Mouse (Mus musculus) T-cell, adult 2 months (primary cell): ENCODE data around the gene Prickle1.

Source experiments
- DNase-seq: peaks from one replicate; pipeline ENCODE4 v3.0.0; 2022; ENCODE audit warnings: low spot score

Prickle1 gene

GRCm38 (mm10) chr15:93595746-93596145, at the start of gene Prickle1:
Gene Prickle1, minus strand, starts transcription at chr15:93595891.
- peak; percentile 75 for DNase-seq

DNA sequence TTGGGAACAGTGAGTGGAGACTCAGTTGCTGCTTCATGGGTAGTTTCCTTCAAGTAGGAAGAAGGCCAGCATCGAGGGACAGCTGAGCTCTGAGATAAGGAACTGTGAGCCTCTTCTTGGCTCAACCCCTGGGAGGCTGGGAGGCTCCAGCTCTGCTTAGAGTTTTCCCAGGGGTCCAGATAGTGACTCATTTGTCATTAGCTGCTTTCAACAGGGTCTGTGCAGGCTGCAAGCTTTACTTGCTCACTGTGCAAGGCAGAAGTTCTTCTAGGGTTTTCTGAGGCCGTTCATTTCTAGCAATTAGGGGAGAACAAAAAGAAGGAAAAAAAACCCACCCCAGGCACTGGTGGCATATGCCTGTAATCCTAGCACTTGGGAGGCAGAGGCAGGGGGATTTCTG, 44.5 kb upstream of the Prickle1 start:
- no peak for DNase-seq

DNA sequence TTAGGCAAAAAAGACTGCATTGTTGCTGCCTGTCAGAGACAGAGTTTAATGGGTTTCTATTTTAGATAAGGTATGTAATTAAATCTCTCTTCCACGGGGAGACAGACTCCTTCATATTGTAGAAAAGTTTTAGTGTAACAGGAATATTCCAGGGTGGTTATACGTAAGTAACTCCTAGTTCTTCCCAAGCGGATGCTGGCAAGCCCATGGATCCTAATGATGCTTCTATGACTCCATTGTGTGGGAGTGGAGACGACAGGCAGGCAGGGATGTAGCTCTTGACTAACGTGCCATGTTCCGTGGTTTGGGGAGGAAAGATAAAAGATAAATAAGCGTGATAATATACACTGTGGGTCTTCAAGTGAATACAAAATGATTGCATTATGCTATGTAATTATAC, 41.3 kb upstream of the Prickle1 start:
- DNase-seq, result no peak

- DNase-seq, result no peak
Observed at GRCm38 (mm10) chr15:93635603-93636002, 39.9 kb upstream of the Prickle1 start.

DNA sequence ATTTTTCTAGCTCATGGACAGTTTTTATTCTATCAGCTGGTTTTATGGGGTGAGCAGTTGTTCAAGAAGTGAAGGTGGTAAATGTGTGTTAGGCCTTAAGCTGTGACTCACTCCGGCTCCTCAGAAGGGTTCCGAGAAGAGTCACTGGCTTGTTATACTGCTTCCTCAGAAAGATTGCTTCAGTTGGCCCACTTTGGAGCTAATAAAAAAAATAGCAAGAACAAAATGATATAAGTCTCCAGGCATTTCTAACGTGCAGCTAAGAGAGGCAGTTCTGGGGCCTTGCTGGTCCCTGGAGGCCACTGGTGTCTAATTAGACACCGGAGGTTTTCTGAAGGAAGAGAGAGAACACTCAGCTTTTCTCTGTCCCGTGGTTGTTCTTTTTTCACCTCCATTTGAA, 38.8 kb upstream of the Prickle1 start:
- DNase-seq, result no peak

DNA sequence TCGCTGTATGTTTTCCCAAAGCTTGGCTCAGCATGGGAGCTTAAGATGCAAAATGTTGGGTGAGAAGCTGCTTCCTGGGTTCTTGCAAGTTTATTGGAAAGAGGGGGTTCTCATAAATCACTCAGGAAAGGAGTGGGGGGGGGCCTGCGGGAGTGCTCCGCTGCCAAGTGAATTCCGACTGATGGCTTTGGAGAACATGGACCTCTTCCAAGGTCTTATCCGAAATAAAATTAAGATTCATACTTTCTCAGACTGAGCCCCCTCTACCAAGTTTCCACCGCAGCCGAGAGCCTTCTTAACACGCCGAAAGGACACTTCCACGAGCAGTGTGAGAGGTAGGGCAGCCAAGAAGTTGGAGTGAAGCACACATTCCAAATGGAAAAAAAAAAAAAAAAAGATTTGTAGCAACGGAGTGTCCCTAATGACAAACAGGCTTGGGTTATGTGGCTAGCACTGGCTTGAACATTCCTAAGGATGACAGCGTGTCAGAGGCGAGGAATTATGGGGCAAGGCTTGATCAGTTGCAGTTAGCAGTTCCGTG, 34.4 kb upstream of the Prickle1 start:
- DNase-seq, result no peak

- DNase-seq, result no peak
Observed at GRCm38 (mm10) chr15:93629201-93629600, 33.5 kb upstream of the Prickle1 start.

- DNase-seq, result peak; percentile 2
Observed at GRCm38 (mm10) chr15:93627836-93628797, 32.4 kb upstream of the Prickle1 start.

GRCm38 (mm10) chr15:93619551-93619950, 23.9 kb upstream of the Prickle1 start:
- no peak for DNase-seq

GRCm38 (mm10) chr15:93618442-93619150, 22.9 kb upstream of the Prickle1 start:
- no peak for DNase-seq

DNA sequence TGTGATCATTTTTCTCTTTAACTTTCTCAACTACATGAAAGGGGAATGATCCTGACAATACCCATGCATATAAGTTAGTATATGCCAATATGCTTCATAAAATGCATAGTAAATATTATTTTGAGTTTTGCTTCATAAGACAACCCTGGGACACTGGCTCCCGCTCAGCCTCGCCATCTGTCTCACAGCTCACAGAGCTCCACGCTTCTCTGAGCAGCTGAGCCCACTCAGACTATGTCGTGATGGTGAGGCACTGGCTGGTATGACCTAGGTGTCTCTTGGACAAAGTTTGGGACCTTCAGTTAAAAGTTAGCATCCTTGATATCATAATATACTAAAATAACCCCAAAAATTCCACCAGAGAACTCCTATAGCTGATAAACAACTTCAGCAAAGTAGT, 20.6 kb upstream of the Prickle1 start:
- no peak for DNase-seq

DNA sequence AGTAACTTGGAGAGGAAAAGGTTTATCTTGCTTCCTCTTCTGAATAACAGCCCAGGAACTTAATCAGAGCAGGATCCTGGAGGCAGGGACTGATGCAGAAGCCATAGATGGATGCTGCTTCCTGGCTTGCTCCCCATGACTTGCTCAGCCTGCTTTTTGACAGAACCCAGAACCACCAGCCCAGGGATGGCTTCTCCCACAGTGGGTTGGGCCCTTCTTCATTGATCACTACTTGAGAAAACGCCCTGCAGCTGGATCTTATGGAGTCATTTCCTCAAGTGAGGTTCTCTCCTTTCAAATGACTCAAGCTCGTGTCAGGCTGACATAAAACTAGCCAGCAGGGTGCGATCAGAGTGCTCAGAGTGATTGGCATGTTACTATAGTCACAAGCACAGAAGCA, 19.3 kb upstream of the Prickle1 start:
- no peak for DNase-seq

- DNase-seq, result no peak
Observed at GRCm38 (mm10) chr15:93613606-93614005, 17.9 kb upstream of the Prickle1 start.

DNA sequence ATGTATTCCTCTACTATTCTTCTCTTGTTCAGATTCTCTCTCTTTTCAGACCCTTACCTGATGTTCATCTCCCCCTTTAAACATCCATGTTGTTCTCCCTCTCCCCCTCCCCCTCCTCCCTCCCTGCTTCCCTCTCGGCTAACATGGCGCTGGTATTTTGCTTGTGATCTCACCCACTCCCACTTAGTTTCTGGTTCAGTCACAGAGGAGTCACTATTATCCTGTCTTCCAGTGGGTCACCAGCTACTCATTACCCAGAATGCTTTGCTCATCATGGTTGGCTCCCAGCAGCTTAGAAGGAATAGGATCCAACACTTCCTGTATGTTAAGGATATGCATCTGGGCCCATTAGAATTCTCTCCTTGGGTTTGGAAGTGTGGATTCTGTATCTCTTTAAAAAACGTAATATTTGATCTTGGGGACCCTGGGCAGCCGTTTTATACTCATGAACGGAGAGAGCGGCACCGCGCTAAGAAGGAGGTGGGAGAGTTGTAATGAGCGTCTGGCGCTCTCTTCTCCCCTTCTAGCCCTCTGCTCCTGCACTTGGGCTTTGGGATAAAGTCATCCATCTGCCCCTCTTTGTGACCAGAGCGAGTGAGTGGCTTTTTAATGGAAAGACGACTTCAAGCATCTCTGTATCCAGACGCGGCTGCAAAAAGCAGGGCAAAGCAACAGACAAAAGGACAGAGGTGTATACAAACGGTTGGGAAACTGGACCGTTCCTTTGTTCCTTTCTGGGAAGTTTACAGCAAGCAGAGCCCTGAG, 16.0 kb upstream of the Prickle1 start:
- DNase-seq, result no peak

DNA sequence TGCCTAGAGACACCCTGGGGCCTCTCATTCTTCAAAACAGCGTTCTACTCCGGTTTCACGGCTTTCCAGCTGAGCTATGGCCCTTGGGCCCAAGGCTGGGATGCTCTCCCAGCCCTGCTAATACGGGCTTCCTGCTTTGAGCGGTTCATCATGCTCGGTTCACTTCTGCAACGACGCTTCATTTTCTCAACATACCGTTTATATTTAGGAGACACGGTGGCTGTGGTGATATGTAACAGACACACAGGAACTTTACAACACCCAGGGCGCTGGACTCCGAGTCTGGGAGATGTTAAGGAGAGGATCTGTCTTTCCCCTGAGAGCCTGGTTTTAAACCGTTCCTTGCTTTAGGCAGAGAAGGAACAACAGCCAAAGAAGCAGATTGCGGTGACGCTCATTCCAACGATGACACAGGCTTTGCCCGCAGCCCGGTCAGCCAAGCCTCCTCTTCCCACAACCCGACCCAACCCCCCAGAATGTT, 15.1 kb upstream of the Prickle1 start:
- no peak for DNase-seq

DNA sequence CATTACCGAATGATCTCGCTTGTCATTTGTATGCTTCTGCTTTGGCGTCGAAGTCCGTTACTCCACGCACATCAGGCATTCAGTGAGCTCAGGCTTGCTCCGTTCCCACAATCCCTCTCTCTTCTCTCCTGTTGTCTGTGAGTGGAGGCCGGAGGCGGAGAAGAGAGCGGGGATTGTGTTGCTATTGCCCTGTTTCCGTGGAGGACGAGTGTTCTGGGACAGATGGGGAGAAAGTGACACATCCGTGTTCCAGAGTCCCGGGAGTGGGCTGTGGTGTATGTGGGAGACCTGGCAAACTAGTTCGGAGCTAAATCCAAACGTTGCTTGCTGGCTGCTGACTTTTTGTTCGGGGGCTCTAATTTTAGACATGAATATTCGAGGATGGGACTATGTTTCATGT, 14.6 kb upstream of the Prickle1 start:
- no peak for DNase-seq

DNA sequence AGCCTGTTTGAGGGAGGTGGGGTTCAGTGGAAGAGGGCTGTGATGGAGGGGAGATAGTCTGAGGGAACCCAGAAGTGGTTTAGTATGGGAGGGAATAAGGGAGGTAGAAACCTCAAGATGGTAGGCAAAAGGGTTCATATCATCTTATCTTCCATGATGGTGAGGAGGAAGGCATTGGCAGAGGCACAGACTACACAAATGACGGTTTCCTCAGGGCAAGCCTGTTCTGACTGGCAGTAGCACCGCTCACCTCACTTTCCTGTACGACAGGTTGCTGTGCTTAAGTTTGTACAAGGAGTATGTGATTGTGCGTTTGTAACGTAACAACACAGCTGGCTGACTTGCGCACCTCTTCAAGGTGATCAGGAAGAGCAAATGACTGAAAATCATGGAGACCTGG, 7.2 kb upstream of the Prickle1 start:
- DNase-seq, result peak; percentile 7

DNA sequence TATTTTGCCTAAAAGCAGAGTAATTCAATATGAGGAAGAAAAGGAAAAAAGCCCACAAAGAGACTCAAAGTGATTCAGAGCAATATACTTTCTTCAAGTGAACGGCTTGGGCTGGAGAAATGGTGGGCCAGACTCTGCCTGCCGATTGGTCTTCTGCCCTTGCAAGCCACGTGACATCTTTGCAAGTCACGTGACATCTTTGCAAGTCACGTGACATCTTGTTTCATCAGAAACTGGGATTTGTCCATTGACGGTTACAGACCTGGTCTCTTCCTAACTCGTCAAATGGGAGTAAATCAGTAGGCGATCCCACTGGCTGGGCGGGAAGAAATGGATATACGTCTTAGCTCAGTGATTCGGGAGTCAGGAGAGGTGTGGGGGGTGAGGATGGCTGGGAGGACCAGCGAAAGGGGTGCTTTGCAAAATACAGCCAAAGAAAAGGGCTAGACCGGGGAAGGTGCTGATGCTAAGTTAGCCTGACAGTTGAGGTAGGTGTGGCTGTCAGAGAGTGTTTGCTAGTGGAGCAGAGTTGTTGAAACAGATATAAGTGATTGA, 5.8 kb upstream of the Prickle1 start:
- DNase-seq, result no peak

DNA sequence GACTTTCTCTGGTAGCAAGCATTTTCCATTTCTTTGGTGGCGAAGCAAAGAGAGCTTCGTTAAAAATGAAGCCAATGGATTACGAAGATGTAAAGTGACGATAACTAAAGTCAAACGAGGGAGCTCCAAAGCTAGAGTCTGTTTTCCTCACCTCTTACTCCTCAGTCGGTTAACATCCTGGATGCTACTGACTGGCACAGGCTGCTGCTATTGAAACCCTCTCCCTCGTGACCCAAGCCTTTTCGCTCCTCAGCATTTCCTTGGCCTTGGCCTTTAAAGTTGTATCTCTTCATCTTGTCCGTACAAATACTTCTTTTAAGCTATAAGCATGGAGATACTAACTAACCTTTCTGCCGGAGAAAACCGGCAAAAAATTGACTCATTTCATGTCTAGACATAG, 1.3 kb upstream of the Prickle1 start:
- DNase-seq, result no peak

DNA sequence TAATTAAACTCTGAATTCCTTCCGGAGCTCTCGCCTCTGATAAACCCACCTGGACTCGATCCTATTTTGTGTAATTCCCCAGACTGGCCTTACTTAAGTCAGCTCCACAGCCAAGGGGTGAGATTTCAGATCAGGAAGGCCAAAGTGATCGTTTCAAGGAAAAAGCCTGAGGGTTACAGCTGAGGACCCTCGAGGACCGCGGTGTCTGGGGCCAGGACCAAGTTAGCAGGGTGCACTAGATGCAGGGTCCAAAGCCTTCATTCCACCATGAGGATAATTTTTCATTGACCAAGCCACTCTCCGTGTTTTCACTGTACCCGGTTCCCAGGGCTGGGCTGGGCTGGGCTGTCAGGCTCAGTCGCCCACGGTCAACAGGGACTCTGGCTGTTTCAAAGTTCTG, 594 bp upstream of the Prickle1 start:
- DNase-seq, result peak; percentile 34

- DNase-seq, result peak; percentile 42
Observed at GRCm38 (mm10) chr15:93594888-93595698, 598 bp downstream of the Prickle1 start.
